Comparison of ENCODE assay signal across 14 mouse cellular contexts in genomic region chr2:102021371-102022084, GRCm38 (mm10).
A peak's percentile ranks its signal among the peaks of the same experiment; 100 is the strongest.
DNase-seq lines count a peak whose midpoint lies in the region; ATAC-seq and TF ChIP-seq lines count a peak whose summit lies in the region.
"Had no signal": no experiment of that assay in that cellular context is flagged by ENCODE, and none has a peak within 500 bp of the region (broad histone marks: within the 10 kb centered on the region; RNA-seq: fewer than 3 reads in every experiment).

No protein-coding gene starts in this region.

- DNase-seq in frontal cortex, postnatal 25 days (ENCODE audit: low spot score in 2 of 2), result no peak
- no peak for DNase-seq in hindbrain, embryonic 14.5 days (ENCODE audit: low spot score)
- DNase-seq in limb, embryonic 14.5 days (ENCODE audit: low spot score), result peak; percentile 39
- no peak for DNase-seq in urinary bladder, postnatal 36 days (ENCODE audit: low spot score in 2 of 2)
- DNase-seq in urinary bladder, postnatal 25 days (ENCODE audit: low spot score), result no peak
- DNase-seq: adrenal gland, postnatal 36 days; cerebellum, postnatal 25 days; heart, postnatal 14 days; lung, adult 2 months had no signal

- peak; percentile 44; the same call in 1 of the 2 replicates for ATAC-seq in frontal cortex, adult (ENCODE audit: low TSS enrichment)
- no peak for ATAC-seq in hindbrain, embryonic 14.5 days (ENCODE audit: low FRiP score)
- ATAC-seq in limb, embryonic 14.5 days (ENCODE audit: low FRiP score, low read depth), result peak; percentile 60
- no peak for ATAC-seq in megakaryocyte progenitor cell, adult 5-6 weeks (replicated peaks; ENCODE audit: poor library complexity)
- ATAC-seq: Patski had no signal

- no peak overlapping the region for H3ac ChIP-seq in C2C12 (ENCODE audit: control insufficient read depth, insufficient read length, low read depth)

- WGBS in hindbrain, embryonic 14.5 days, result 44% methylated on average over 11 of the region's 11 CpGs
- WGBS in limb, embryonic 14.5 days, result 17% methylated on average over 11 of the region's 11 CpGs

- H3K27me3 ChIP-seq in C2C12 (ENCODE audit: control insufficient read depth, insufficient read depth, insufficient read length), result no peaks in the 10 kb centered on the region
- no peaks in the 10 kb centered on the region for H3K27me3 ChIP-seq in hindbrain, embryonic 14.5 days (ENCODE audit: control insufficient read depth, insufficient read depth, low read length)
- no peaks in the 10 kb centered on the region for H3K27me3 ChIP-seq in limb, embryonic 14.5 days (ENCODE audit: control insufficient read depth, insufficient read depth, low read length)
- H3K27me3 ChIP-seq: Patski had no signal

- H3K4me3 ChIP-seq in C2C12 (ENCODE audit: insufficient read depth, poor library complexity, severe bottlenecking), result no peak overlapping the region
- no peak overlapping the region for H3K4me3 ChIP-seq in hindbrain, embryonic 14.5 days (replicated peaks; ENCODE audit: low read length)
- H3K4me3 ChIP-seq in limb, embryonic 14.5 days (replicated peaks; ENCODE audit: low read length), result no peak overlapping the region
- H3K4me3 ChIP-seq: left cerebral cortex, adult 2 months had no signal

- H3K79me2 ChIP-seq in C2C12 (ENCODE audit: control insufficient read depth, insufficient read depth), result no peaks in the 10 kb centered on the region

- H3K4me1 ChIP-seq in hindbrain, embryonic 14.5 days (replicated peaks; ENCODE audit: control insufficient read depth, insufficient read depth, low read length), result peaks cover 12% of the 10 kb centered on the region; the same call in 1 of the 2 replicates
- peaks cover 13% of the 10 kb centered on the region for H3K4me1 ChIP-seq in limb, embryonic 14.5 days (ENCODE audit: control insufficient read depth, insufficient read depth, low read length)

- H3K9ac ChIP-seq in hindbrain, embryonic 14.5 days, result peak overlapping the region; percentile 4; the same call in 1 of the 2 replicates
- H3K9ac ChIP-seq in limb, embryonic 14.5 days (ENCODE audit: low read depth, low read length, severe bottlenecking), result no peak overlapping the region

- 0 out of 2 replicates have a peak overlapping the region, but pooled peaks have one; percentile 0 for H3K27ac ChIP-seq in hindbrain, embryonic 14.5 days
- peak overlapping the region; percentile 40 for H3K27ac ChIP-seq in limb, embryonic 14.5 days (replicated peaks; ENCODE audit: low read depth, low read length)
- H3K27ac ChIP-seq: left cerebral cortex, adult 2 months had no signal

- TF ChIP-seq POLR2A in limb, embryonic 14.5 days (IDR thresholded peaks at IDR 0.05; ENCODE audit: borderline replicate concordance, extremely low read depth, insufficient read depth, insufficient read length), result no peak

- no peaks in the 10 kb centered on the region for H3K79me3 ChIP-seq in C2C12 (ENCODE audit: low read depth)

- H3K4me2 ChIP-seq in hindbrain, embryonic 14.5 days (replicated peaks), result no peak overlapping the region
- H3K4me2 ChIP-seq in limb, embryonic 14.5 days (replicated peaks; ENCODE audit: low read depth, low read length, severe bottlenecking), result no peak overlapping the region

- TF ChIP-seq CTCF in C2C12 (IDR thresholded peaks at IDR 0.05; ENCODE audit: control insufficient read depth, insufficient read depth, insufficient read length), result no peak

- H3K36me3 ChIP-seq in C2C12 (ENCODE audit: control insufficient read depth, insufficient read depth), result peaks cover 15% of the 10 kb centered on the region
- no peaks in the 10 kb centered on the region for H3K36me3 ChIP-seq in hindbrain, embryonic 14.5 days (replicated peaks; ENCODE audit: control insufficient read depth, insufficient read depth)
- peaks cover 7% of the 10 kb centered on the region; the same call in 1 of the 2 replicates for H3K36me3 ChIP-seq in limb, embryonic 14.5 days (ENCODE audit: control insufficient read depth, insufficient read depth, low read length)

- H3K9me3 ChIP-seq in hindbrain, embryonic 14.5 days (ENCODE audit: control insufficient read depth, low read length), result no peaks in the 10 kb centered on the region
- no peaks in the 10 kb centered on the region for H3K9me3 ChIP-seq in limb, embryonic 14.5 days (ENCODE audit: control insufficient read depth, low read length)

TF ChIP-seq in C2C12, 6 proteins besides CTCF, POLR2A, EP300 and RAD21:
- TF ChIP-seq MYOD1 (IDR thresholded peaks at IDR 0.05; ENCODE audit: control insufficient read depth, insufficient read length, low read depth) (peak; percentile 77), CEBPB (IDR thresholded peaks at IDR 0.05; ENCODE audit: low read depth) (no peak)

Comparison
In these comparisons a context has a peak if more than half of its experiments do, and no peak if none do; other contexts are left out.
1. ATAC-seq: peak in frontal cortex, adult (single experiment) and limb, embryonic 14.5 days (single experiment); none in hindbrain, embryonic 14.5 days (single experiment) and megakaryocyte progenitor cell, adult 5-6 weeks (single experiment).